Mouse (Mus musculus) liver, postnatal 0 days (tissue): Measurements from ENCODE around the gene Ddc. TPM values are rescaled to one million over a fixed set of nuclear protein-coding genes. Genes with fewer than 3 reads are reported as not detected.

Experiments
- ATAC-seq: fragments of 200-750 bp; cut with Nextera tagmentation; 2 replicates; pipeline ENCODE4 v1.8.0; 2017; ENCODE audit warnings: mild to moderate bottlenecking, moderate library complexity
- DNase-seq: peaks from one replicate; pipeline ENCODE4 v3.0.0-alpha.2; 2016
- H3K27ac ChIP-seq: fragments of 300-500 bp; sonication (generic); 2 replicates; pipeline ENCODE4 v1.5.1; 2014; ENCODE audit warnings: antibody characterized with exemption, moderate library complexity, mild to moderate bottlenecking, low read depth
- H3K27me3 ChIP-seq: fragments of 300-500 bp; sonication (generic); 2 replicates; pipeline ENCODE4 v1.6.1; 2014; ENCODE audit warnings: low read length, control low read depth, mixed read lengths; ENCODE audit not compliant: insufficient read depth
- H3K36me3 ChIP-seq: fragments of 300-500 bp; sonication (generic); replicated peaks from 2 replicates; pipeline ENCODE4 v1.6.1; 2014; ENCODE audit warnings: mild to moderate bottlenecking, control low read depth, low read length, moderate library complexity, mixed read lengths; ENCODE audit not compliant: insufficient read depth
- H3K4me1 ChIP-seq: fragments of 300-500 bp; sonication (generic); 2 replicates; pipeline ENCODE4 v1.6.1; 2014; ENCODE audit warnings: antibody characterized with exemption, mild to moderate bottlenecking, control low read depth; ENCODE audit not compliant: insufficient read depth
- H3K4me2 ChIP-seq: fragments of 300-500 bp; sonication (generic); 2 replicates; pipeline ENCODE4 v1.6.1; 2014; ENCODE audit warnings: low read depth, mild to moderate bottlenecking, low read length, moderate library complexity, mixed read lengths
- H3K4me3 ChIP-seq: fragments of 300-500 bp; sonication (generic); 2 replicates; pipeline ENCODE4 v1.5.1; 2014; ENCODE audit warnings: low read depth, low read length
- H3K9ac ChIP-seq: fragments of 300-500 bp; sonication (generic); replicated peaks from 2 replicates; pipeline ENCODE4 v1.6.1; 2014; ENCODE audit warnings: mild to moderate bottlenecking, moderate library complexity
- H3K9me3 ChIP-seq: fragments of 300-500 bp; sonication (generic); 2 replicates; pipeline ENCODE4 v1.6.1; 2016; ENCODE audit warnings: mild to moderate bottlenecking, control low read depth, low read length, mixed read lengths
- CTCF ChIP-seq: sonication (generic); IDR thresholded peaks from 2 replicates; pipeline ENCODE4 v1.5.1; 2016; ENCODE audit warnings: antibody characterized with exemption, low read depth
- EP300 ChIP-seq: IDR thresholded peaks from 2 replicates; pipeline ENCODE4 v1.6.1; 2016; ENCODE audit warnings: antibody characterized with exemption, low read depth, mild to moderate bottlenecking
- WGBS: fragments of 180-500 bp; shearing (Covaris S2); extraction: QIAGEN DNeasy Blood & Tissue Kit; methylation state at CpG from one replicate; pipeline ENCODE4 v1.1.7; 2014; ENCODE audit not compliant: insufficient replicate concordance; 5-methylcytosine and 5-hydroxymethylcytosine counted together
- polyA plus RNA-seq: library from polyadenylated mRNA; unstranded; fragments of >200 nt; fragmentation: Nextera tagmentation; extraction: Ambion mirVana; gene quantifications from 2 replicates; pipeline ENCODE4 v1.2.1, GENCODE M21; 2015

Gene Ddc
- polyA plus RNA-seq, 1 experiment from 2014 or later: 17.5 TPM

GRCm38 (mm10) chr11:11850476-11851267 is 47.3 kb downstream of the Ddc start:
- H3K9ac ChIP-seq: no peak overlapping the region
- H3K27ac ChIP-seq: no peak overlapping the region
- H3K4me2 ChIP-seq: no peak overlapping the region
- no peaks in the 10 kb centered on the region for H3K4me1 ChIP-seq
- DNase-seq (no peak), ATAC-seq (no peak)
- no peaks in the 10 kb centered on the region for H3K9me3 ChIP-seq
- WGBS: 59% methylated on average over 6 of the region's 6 CpGs
- no peaks in the 10 kb centered on the region for H3K27me3 ChIP-seq
- H3K4me3 ChIP-seq: no peak overlapping the region
- H3K36me3 ChIP-seq: no peaks in the 10 kb centered on the region
- TF ChIP-seq EP300: no peak
- no peak for TF ChIP-seq CTCF

DNA sequence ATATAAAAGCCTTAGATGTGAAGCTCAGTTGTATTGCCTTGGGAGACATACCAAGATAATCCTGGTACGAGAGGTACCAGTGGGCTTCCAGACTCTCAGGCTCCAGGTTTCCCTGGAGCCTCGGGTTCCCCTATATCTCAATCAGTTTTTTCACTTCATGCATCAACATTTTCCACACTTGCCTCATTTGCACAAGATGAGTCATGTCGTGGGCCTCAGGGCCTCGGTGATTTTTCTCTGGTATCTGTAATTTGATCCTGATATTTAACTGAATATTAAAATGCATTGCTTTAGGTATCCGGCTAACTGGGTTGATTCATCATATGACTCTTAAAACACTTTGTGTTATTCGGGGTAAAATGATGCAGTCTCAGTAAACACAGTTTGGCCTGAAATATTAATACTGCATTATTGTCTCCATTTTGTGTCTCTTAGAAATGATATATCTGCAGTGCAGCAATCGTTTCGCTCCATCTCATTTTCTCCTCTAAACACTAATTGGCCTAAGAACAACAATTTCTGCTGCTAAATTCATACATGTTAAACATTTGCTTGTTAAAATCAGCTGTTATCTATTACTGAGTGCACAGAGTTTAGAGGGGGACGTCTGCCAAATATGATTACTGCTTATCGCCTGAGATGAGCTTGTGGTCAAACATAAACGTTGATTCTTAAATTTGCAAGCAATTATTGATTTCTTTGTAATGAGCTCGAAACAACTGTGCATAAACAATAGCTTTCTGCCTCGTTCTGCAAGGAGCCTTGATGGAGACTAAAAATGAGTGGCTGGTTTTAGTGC is 48.2 kb downstream of the Ddc start:
- Histone ChIP-seq H3K4me3 (no peak overlapping the region), H3K4me1 (no peaks in the 10 kb centered on the region), H3K27me3 (no peaks in the 10 kb centered on the region), H3K4me2 (no peak overlapping the region), H3K9ac (no peak overlapping the region), H3K36me3 (no peaks in the 10 kb centered on the region), H3K9me3 (no peaks in the 10 kb centered on the region), H3K27ac (no peak overlapping the region)
- 59% methylated on average over 13 of the region's 13 CpGs for WGBS
- ATAC-seq (no peak), DNase-seq (no peak)
- no peak for TF ChIP-seq EP300
- TF ChIP-seq CTCF: no peak

GRCm38 (mm10) chr11:11848467-11848866 is 49.5 kb downstream of the Ddc start:
- H3K36me3 ChIP-seq: no peaks in the 10 kb centered on the region; the same call in 1 of the 2 replicates
- DNase-seq: no peak
- H3K27me3 ChIP-seq: no peaks in the 10 kb centered on the region
- WGBS: 86% methylated on average over 4 of the region's 4 CpGs
- H3K4me3 ChIP-seq: no peak overlapping the region
- TF ChIP-seq CTCF: no peak
- no peak for TF ChIP-seq EP300
- no peak overlapping the region for H3K4me2 ChIP-seq
- H3K4me1 ChIP-seq: peaks cover 2% of the 10 kb centered on the region; the same call in 1 of the 2 replicates
- no peak for ATAC-seq
- H3K27ac ChIP-seq: no peak overlapping the region
- no peaks in the 10 kb centered on the region for H3K9me3 ChIP-seq
- H3K9ac ChIP-seq: no peak overlapping the region

DNA sequence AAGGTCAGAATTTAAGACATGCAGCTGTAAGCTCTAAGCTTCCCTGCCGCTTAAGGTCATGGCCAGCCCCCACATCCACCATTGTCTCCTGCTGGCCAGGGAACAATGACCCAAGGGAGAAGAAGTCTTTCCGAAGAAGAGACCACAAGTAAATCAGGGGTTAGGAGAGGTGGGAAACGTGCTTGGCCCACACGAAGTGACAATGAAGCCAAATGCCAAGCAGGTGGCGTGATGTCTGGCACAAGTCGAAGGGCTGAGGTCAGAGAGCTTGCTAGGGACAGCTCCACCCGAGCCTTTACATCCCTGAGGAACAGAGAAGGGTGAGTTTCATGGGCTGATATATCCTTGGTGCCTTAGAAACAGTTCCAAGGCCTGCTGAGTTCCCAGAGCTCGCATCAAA is 52.9 kb downstream of the Ddc start:
- no peak for TF ChIP-seq CTCF
- no peak for TF ChIP-seq EP300
- no peak for DNase-seq
- no peak for ATAC-seq
- WGBS: 77% methylated on average over 8 of the region's 8 CpGs
- H3K27ac ChIP-seq: no peak overlapping the region
- peaks cover 24% of the 10 kb centered on the region for H3K4me1 ChIP-seq
- H3K27me3 ChIP-seq: no peaks in the 10 kb centered on the region
- H3K4me3 ChIP-seq: no peak overlapping the region
- no peaks in the 10 kb centered on the region; the same call in 1 of the 2 replicates for H3K36me3 ChIP-seq
- no peak overlapping the region for H3K9ac ChIP-seq
- H3K9me3 ChIP-seq: no peaks in the 10 kb centered on the region
- H3K4me2 ChIP-seq: no peak overlapping the region

- DNase-seq: no peak
- 66% methylated on average over 13 of the region's 13 CpGs for WGBS
- ATAC-seq: peak; percentile 70
- no peak overlapping the region for H3K4me2 ChIP-seq
- no peaks in the 10 kb centered on the region for H3K27me3 ChIP-seq
- no peaks in the 10 kb centered on the region for H3K9me3 ChIP-seq
- H3K4me3 ChIP-seq: no peak overlapping the region
- no peak overlapping the region for H3K27ac ChIP-seq
- H3K9ac ChIP-seq: no peak overlapping the region
- peaks cover 29% of the 10 kb centered on the region for H3K4me1 ChIP-seq
- no peaks in the 10 kb centered on the region; the same call in 1 of the 2 replicates for H3K36me3 ChIP-seq
- TF ChIP-seq EP300: peak; percentile 30; the same call in 1 of the 2 replicates
- TF ChIP-seq CTCF: peak; percentile 66
These were observed 53.5 kb downstream of the Ddc start for GRCm38 (mm10) chr11:11844367-11844971.

DNA sequence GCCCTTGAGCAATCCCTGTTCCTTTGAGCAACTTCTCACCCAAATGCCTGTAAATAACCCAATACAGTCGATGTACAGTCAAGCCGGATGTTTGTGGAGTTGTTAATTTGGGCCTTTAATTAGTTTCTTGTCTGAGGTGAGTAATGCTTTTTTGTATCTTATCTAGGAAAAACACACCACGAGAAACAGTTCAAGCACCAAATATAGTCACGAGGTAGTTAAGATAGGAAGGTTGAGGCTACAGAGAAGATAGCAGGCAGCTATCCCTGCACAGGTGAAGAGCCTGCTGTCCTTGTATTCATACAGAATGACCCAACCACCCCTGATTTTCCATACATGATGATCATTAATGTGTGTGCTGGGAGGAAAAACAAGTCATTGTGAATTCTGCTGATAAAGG is 56.4 kb downstream of the Ddc start:
- DNase-seq: no peak
- H3K4me2 ChIP-seq: peak overlapping the region; percentile 46
- TF ChIP-seq CTCF (no peak), EP300 (peak; percentile 94)
- no peak overlapping the region for H3K9ac ChIP-seq
- peak; percentile 62 for ATAC-seq
- 0 out of 2 replicates have a peak overlapping the region, but pooled peaks have one; percentile 26 for H3K27ac ChIP-seq
- no peaks in the 10 kb centered on the region for H3K9me3 ChIP-seq
- WGBS: 36% methylated on average over 4 of the region's 4 CpGs
- no peaks in the 10 kb centered on the region for H3K27me3 ChIP-seq
- H3K4me3 ChIP-seq: no peak overlapping the region
- H3K36me3 ChIP-seq: no peaks in the 10 kb centered on the region; the same call in 1 of the 2 replicates
- H3K4me1 ChIP-seq: peaks cover 43% of the 10 kb centered on the region
